In genomic region chr3:79884305-79884704, GRCm38 (mm10) we compare ENCODE assay signal across 8 mouse cellular contexts. TPM values are rescaled to one million over a fixed set of nuclear protein-coding genes. Genes with fewer than 3 reads are reported as not detected.
A peak's percentile ranks its signal among the peaks of the same experiment; 100 is the strongest.
DNase-seq lines count a peak whose midpoint lies in the region; ATAC-seq lines count a peak whose summit lies in the region.

Gene Fam198b (plus strand): TSS chr3:79884533.

- H3K27me3 ChIP-seq in forebrain, embryonic 11.5 days (ENCODE audit: control insufficient read depth, insufficient read depth, low read length): no peaks in the 10 kb centered on the region
- H3K27me3 ChIP-seq in forebrain, embryonic 14.5 days (replicated peaks; ENCODE audit: control insufficient read depth, insufficient read depth, low read length): no peaks in the 10 kb centered on the region
- H3K27me3 ChIP-seq in neural tube, embryonic 11.5 days (ENCODE audit: control insufficient read depth, insufficient read depth, low read length): no peaks in the 10 kb centered on the region
- H3K27me3 ChIP-seq in hindbrain, embryonic 16.5 days (replicated peaks; ENCODE audit: control insufficient read depth, insufficient read depth, low read length): peaks cover 4% of the 10 kb centered on the region; the same call in 1 of the 2 replicates
- no peaks in the 10 kb centered on the region for H3K27me3 ChIP-seq in stomach, embryonic 16.5 days (ENCODE audit: control insufficient read depth, insufficient read depth, low read length)

- WGBS in forebrain, embryonic 11.5 days: 71% methylated on average over 5 of the region's 5 CpGs
- WGBS in forebrain, embryonic 14.5 days: 62% methylated on average over 5 of the region's 5 CpGs
- WGBS in neural tube, embryonic 11.5 days: 54% methylated on average over 5 of the region's 5 CpGs
- 71% methylated on average over 5 of the region's 5 CpGs for WGBS in hindbrain, embryonic 16.5 days
- 28% methylated on average over 5 of the region's 5 CpGs for WGBS in stomach, embryonic 16.5 days

- H3K4me2 ChIP-seq in forebrain, embryonic 11.5 days (ENCODE audit: low read depth, low read length, severe bottlenecking): no peak within 1 kb of the TSS
- H3K4me2 ChIP-seq in forebrain, embryonic 14.5 days (ENCODE audit: low read length): no peak within 1 kb of the TSS
- peak within 1 kb of the TSS; percentile 24 for H3K4me2 ChIP-seq in neural tube, embryonic 11.5 days (ENCODE audit: low read depth)
- peak within 1 kb of the TSS; percentile 40; the same call in 1 of the 2 replicates for H3K4me2 ChIP-seq in hindbrain, embryonic 16.5 days (ENCODE audit: low read length)
- peak within 1 kb of the TSS; percentile 58 for H3K4me2 ChIP-seq in stomach, embryonic 16.5 days (ENCODE audit: low read depth, low read length)

- H3K9me3 ChIP-seq in forebrain, embryonic 11.5 days (ENCODE audit: control insufficient read depth, low read length): no peaks in the 10 kb centered on the region
- no peaks in the 10 kb centered on the region for H3K9me3 ChIP-seq in forebrain, embryonic 14.5 days (replicated peaks; ENCODE audit: control insufficient read depth, low read length)
- H3K9me3 ChIP-seq in neural tube, embryonic 11.5 days (ENCODE audit: control insufficient read depth, low read length): no peaks in the 10 kb centered on the region
- H3K9me3 ChIP-seq in hindbrain, embryonic 16.5 days (ENCODE audit: control insufficient read depth, low read length): no peaks in the 10 kb centered on the region
- no peaks in the 10 kb centered on the region for H3K9me3 ChIP-seq in stomach, embryonic 16.5 days (replicated peaks; ENCODE audit: control insufficient read depth, low read length)

- DNase-seq in forebrain, embryonic 11.5 days (ENCODE audit: low spot score): no peak
- DNase-seq in forebrain, embryonic 14.5 days (ENCODE audit: low spot score): no peak
- DNase-seq in neural tube, embryonic 11.5 days (ENCODE audit: low spot score): no peak
- no peak for DNase-seq in neural tube, embryonic 10.5 days (ENCODE audit: extremely low spot score, low spot score)
- DNase-seq in cerebellum, postnatal 10 days: no peak
- DNase-seq in right cerebral cortex, adult 2 months (ENCODE audit: low spot score in 2 of 2): no peak

- H3K27ac ChIP-seq in forebrain, embryonic 11.5 days (ENCODE audit: low read depth, low read length): no peak within 1 kb of the TSS
- no peak within 1 kb of the TSS for H3K27ac ChIP-seq in forebrain, embryonic 14.5 days (ENCODE audit: low read depth, low read length)
- H3K27ac ChIP-seq in neural tube, embryonic 11.5 days (ENCODE audit: low read depth, low read length): no peak within 1 kb of the TSS
- no peak within 1 kb of the TSS for H3K27ac ChIP-seq in hindbrain, embryonic 16.5 days (ENCODE audit: low read depth, low read length)
- H3K27ac ChIP-seq in stomach, embryonic 16.5 days (ENCODE audit: low read length): peak within 1 kb of the TSS; percentile 72

- 0 out of 2 replicates have a peak, but pooled peaks have one; percentile 25 for ATAC-seq in forebrain, embryonic 11.5 days (replicated peaks; ENCODE audit: low FRiP score)
- ATAC-seq in forebrain, embryonic 14.5 days: no peak
- peak; percentile 11; the same call in 1 of the 2 replicates for ATAC-seq in neural tube, embryonic 11.5 days (ENCODE audit: insufficient read depth, low FRiP score, low TSS enrichment)
- ATAC-seq in hindbrain, embryonic 16.5 days: no peak
- ATAC-seq in stomach, embryonic 16.5 days (ENCODE audit: insufficient read depth, low FRiP score): 0 out of 2 replicates have a peak, but pooled peaks have one; percentile 1

- H3K9ac ChIP-seq in forebrain, embryonic 11.5 days (ENCODE audit: low read length): no peak within 1 kb of the TSS
- H3K9ac ChIP-seq in forebrain, embryonic 14.5 days (ENCODE audit: low read length): no peak within 1 kb of the TSS
- H3K9ac ChIP-seq in neural tube, embryonic 11.5 days (ENCODE audit: low read length): no peak within 1 kb of the TSS; the same call in 1 of the 2 replicates
- no peak within 1 kb of the TSS for H3K9ac ChIP-seq in hindbrain, embryonic 16.5 days (ENCODE audit: low read depth, low read length)
- peak within 1 kb of the TSS; percentile 53 for H3K9ac ChIP-seq in stomach, embryonic 16.5 days (ENCODE audit: low read length)

- no peak within 1 kb of the TSS for H3K4me3 ChIP-seq in forebrain, embryonic 11.5 days (ENCODE audit: low read depth, low read length)
- no peak within 1 kb of the TSS for H3K4me3 ChIP-seq in forebrain, embryonic 14.5 days (ENCODE audit: low read depth, low read length)
- H3K4me3 ChIP-seq in neural tube, embryonic 11.5 days (ENCODE audit: low read depth, low read length): no peak within 1 kb of the TSS
- H3K4me3 ChIP-seq in hindbrain, embryonic 16.5 days (ENCODE audit: low read length): no peak within 1 kb of the TSS
- peak within 1 kb of the TSS; percentile 44 for H3K4me3 ChIP-seq in stomach, embryonic 16.5 days (replicated peaks; ENCODE audit: low read length)

- H3K36me3 ChIP-seq in forebrain, embryonic 11.5 days (ENCODE audit: control insufficient read depth, insufficient read depth, low read length): no peaks in the 10 kb centered on the region
- no peaks in the 10 kb centered on the region for H3K36me3 ChIP-seq in forebrain, embryonic 14.5 days (ENCODE audit: control insufficient read depth, insufficient read depth, low read length)
- H3K36me3 ChIP-seq in neural tube, embryonic 11.5 days (ENCODE audit: control insufficient read depth, insufficient read depth, low read length): no peaks in the 10 kb centered on the region
- H3K36me3 ChIP-seq in hindbrain, embryonic 16.5 days (ENCODE audit: control insufficient read depth, insufficient read depth, low read length): no peaks in the 10 kb centered on the region
- no peaks in the 10 kb centered on the region for H3K36me3 ChIP-seq in stomach, embryonic 16.5 days (ENCODE audit: control insufficient read depth, insufficient read depth, low read length)

- H3K4me1 ChIP-seq in forebrain, embryonic 11.5 days (replicated peaks; ENCODE audit: control insufficient read depth, insufficient read depth, low read length): no peaks in the 10 kb centered on the region
- H3K4me1 ChIP-seq in forebrain, embryonic 14.5 days (ENCODE audit: control insufficient read depth, insufficient read depth, low read length): no peaks in the 10 kb centered on the region
- 0 out of 2 replicates have a peak, but pooled peaks cover 2% of the 10 kb centered on the region for H3K4me1 ChIP-seq in neural tube, embryonic 11.5 days (ENCODE audit: control insufficient read depth, insufficient read depth, low read length)
- H3K4me1 ChIP-seq in hindbrain, embryonic 16.5 days (ENCODE audit: control insufficient read depth, insufficient read depth, low read depth, low read length): no peaks in the 10 kb centered on the region; the same call in 1 of the 2 replicates
- peaks cover 11% of the 10 kb centered on the region; the same call in 1 of the 2 replicates for H3K4me1 ChIP-seq in stomach, embryonic 16.5 days (ENCODE audit: control insufficient read depth, insufficient read depth, low read length)

RNA-seq across cellular contexts. Expression of gene Fam198b, which starts in this region (rescaled TPM):
- 1.1 and 1.7 TPM in 2 replicates for polyA plus RNA-seq in forebrain, embryonic 11.5 days (2014; fragmentation: Nextera tagmentation; extraction: Ambion mirVana)
- polyA plus RNA-seq in forebrain, embryonic 14.5 days (2014; fragmentation: Nextera tagmentation; extraction: Ambion mirVana): 1.2 and 1.3 TPM in 2 replicates
- polyA plus RNA-seq in neural tube, embryonic 11.5 days (2014; fragmentation: Nextera tagmentation; extraction: Ambion mirVana): 5.5 and 8.7 TPM in 2 replicates
- polyA plus RNA-seq in hindbrain, embryonic 16.5 days (2015; fragmentation: Nextera tagmentation; extraction: Ambion mirVana): 2.7 and 4.4 TPM in 2 replicates
- polyA plus RNA-seq in stomach, embryonic 16.5 days (2015; fragmentation: Nextera tagmentation; extraction: Ambion mirVana): 18.9 and 19.5 TPM in 2 replicates

Comparison
In these comparisons a context has a peak if more than half of its experiments do, and no peak if none do; other contexts are left out.
1. ATAC-seq: peak in forebrain, embryonic 11.5 days (single experiment), neural tube, embryonic 11.5 days (single experiment) and stomach, embryonic 16.5 days (single experiment); none in forebrain, embryonic 14.5 days (single experiment) and hindbrain, embryonic 16.5 days (single experiment).
2. H3K4me2 ChIP-seq: peak in neural tube, embryonic 11.5 days (single experiment), hindbrain, embryonic 16.5 days (single experiment) and stomach, embryonic 16.5 days (single experiment); none in forebrain, embryonic 11.5 days (single experiment) and forebrain, embryonic 14.5 days (single experiment).